Mouse (Mus musculus) heart, embryonic 10.5 days (tissue): ENCODE measurements around the gene Jarid2. TPM values are rescaled to one million over a fixed set of nuclear protein-coding genes. Genes with fewer than 3 reads are reported as not detected.
A peak's percentile ranks its signal among the peaks of the same experiment; 100 is the strongest.

Experiments used
- DNase-seq: peaks from one replicate; pipeline ENCODE4 v3.0.0-alpha.2; 2017; ENCODE audit warnings: low spot score
- H3K27ac ChIP-seq: fragments of 300-500 bp; sonication (generic); 2 replicates; pipeline ENCODE4 v1.5.1; 2016; ENCODE audit warnings: mild to moderate bottlenecking
- H3K27me3 ChIP-seq: fragments of 300-500 bp; sonication (generic); 2 replicates; pipeline ENCODE4 v1.6.1; 2016; ENCODE audit warnings: mild to moderate bottlenecking; ENCODE audit not compliant: poor library complexity, insufficient read depth, severe bottlenecking
- H3K36me3 ChIP-seq: fragments of 300-500 bp; sonication (generic); 2 replicates; pipeline ENCODE4 v1.6.1; 2016; ENCODE audit warnings: mild to moderate bottlenecking, moderate library complexity
- H3K4me1 ChIP-seq: fragments of 300-500 bp; sonication (generic); 2 replicates; pipeline ENCODE4 v1.6.1; 2016; ENCODE audit warnings: mild to moderate bottlenecking
- H3K4me3 ChIP-seq: fragments of 300-500 bp; sonication (generic); 2 replicates; pipeline ENCODE4 v1.5.1; 2016; ENCODE audit warnings: mild to moderate bottlenecking, moderate library complexity
- H3K9me3 ChIP-seq: fragments of 300-500 bp; sonication (generic); 2 replicates; pipeline ENCODE4 v1.6.1; 2016; ENCODE audit warnings: mild to moderate bottlenecking, moderate library complexity
- WGBS: fragments of 180-500 bp; shearing (Covaris S2); methylation state at CpG from one replicate; pipeline ENCODE4 v1.1.7; 2016; 5-methylcytosine and 5-hydroxymethylcytosine counted together
- polyA plus RNA-seq: library from polyadenylated mRNA; unstranded; fragments of >200 nt; fragmentation: Nextera tagmentation; extraction: Ambion mirVana; gene quantifications from 2 replicates; pipeline ENCODE4 v1.2.1, GENCODE M21; 2016

Gene Jarid2
- polyA plus RNA-seq, 1 experiment from 2014 or later: 39.8 TPM

GRCm38 (mm10) chr13:44896211-44896610, 166.9 kb downstream of the Jarid2 start:
- H3K36me3 ChIP-seq: peaks cover 39% of the 10 kb centered on the region
- WGBS: 95% methylated on average over 12 of the region's 12 CpGs

GRCm38 (mm10) chr13:44902299-44902698, 173.0 kb downstream of the Jarid2 start:
- peaks cover 70% of the 10 kb centered on the region for H3K36me3 ChIP-seq
- DNase-seq: no peak
- 94% methylated on average over 6 of the region's 6 CpGs for WGBS
- no peak overlapping the region for H3K27ac ChIP-seq
- no peak overlapping the region for H3K4me3 ChIP-seq
- H3K4me1 ChIP-seq: 0 out of 2 replicates have a peak, but pooled peaks cover 5% of the 10 kb centered on the region
- no peaks in the 10 kb centered on the region for H3K9me3 ChIP-seq
- H3K27me3 ChIP-seq: no peaks in the 10 kb centered on the region

More at GRCm38 (mm10) chr13:44896211-44896610, 166.9 kb downstream of the Jarid2 start:
- Histone ChIP-seq H3K27me3 (no peaks in the 10 kb centered on the region), H3K27ac (no peak overlapping the region), H3K4me1 (peaks cover 5% of the 10 kb centered on the region; the same call in 1 of the 2 replicates), H3K4me3 (no peak overlapping the region), H3K9me3 (no peaks in the 10 kb centered on the region)
- DNase-seq: no peak

GRCm38 (mm10) chr13:44903416-44903815, 174.1 kb downstream of the Jarid2 start:
- DNase-seq: no peak
- Histone ChIP-seq H3K4me3 (no peak overlapping the region), H3K4me1 (0 out of 2 replicates have a peak, but pooled peaks cover 8% of the 10 kb centered on the region), H3K36me3 (peaks cover 70% of the 10 kb centered on the region), H3K9me3 (no peaks in the 10 kb centered on the region), H3K27me3 (no peaks in the 10 kb centered on the region), H3K27ac (no peak overlapping the region)

- DNase-seq: no peak
- Histone ChIP-seq H3K27ac (no peak overlapping the region), H3K27me3 (no peaks in the 10 kb centered on the region), H3K36me3 (peaks cover 69% of the 10 kb centered on the region), H3K4me3 (no peak overlapping the region), H3K9me3 (no peaks in the 10 kb centered on the region), H3K4me1 (peaks cover 12% of the 10 kb centered on the region; the same call in 1 of the 2 replicates)
- 72% methylated on average over 1 of the region's 1 CpGs for WGBS
Observed at GRCm38 (mm10) chr13:44904271-44904670, 175.0 kb downstream of the Jarid2 start.

GRCm38 (mm10) chr13:44906141-44906540, 176.9 kb downstream of the Jarid2 start:
- peaks cover 81% of the 10 kb centered on the region for H3K36me3 ChIP-seq
- no peaks in the 10 kb centered on the region for H3K27me3 ChIP-seq
- no peaks in the 10 kb centered on the region for H3K9me3 ChIP-seq
- DNase-seq: no peak
- H3K4me3 ChIP-seq: no peak overlapping the region
- H3K4me1 ChIP-seq: peaks cover 17% of the 10 kb centered on the region; the same call in 1 of the 2 replicates
- H3K27ac ChIP-seq: no peak overlapping the region
- WGBS: 93% methylated on average over 11 of the region's 11 CpGs

- peak overlapping the region; percentile 36; the same call in 1 of the 2 replicates for H3K27ac ChIP-seq
- H3K4me1 ChIP-seq: peaks cover 17% of the 10 kb centered on the region; the same call in 1 of the 2 replicates
- H3K27me3 ChIP-seq: no peaks in the 10 kb centered on the region
- peak; percentile 80 for DNase-seq
- no peaks in the 10 kb centered on the region for H3K9me3 ChIP-seq
- peaks cover 85% of the 10 kb centered on the region for H3K36me3 ChIP-seq
- H3K4me3 ChIP-seq: no peak overlapping the region
- WGBS: 64% methylated on average over 6 of the region's 6 CpGs
Observed at GRCm38 (mm10) chr13:44907702-44908101, 178.4 kb downstream of the Jarid2 start.

GRCm38 (mm10) chr13:44908790-44909189, 179.5 kb downstream of the Jarid2 start:
- Histone ChIP-seq H3K27ac (no peak overlapping the region), H3K27me3 (no peaks in the 10 kb centered on the region), H3K9me3 (no peaks in the 10 kb centered on the region), H3K4me1 (peaks cover 17% of the 10 kb centered on the region; the same call in 1 of the 2 replicates), H3K4me3 (no peak overlapping the region), H3K36me3 (peaks cover 87% of the 10 kb centered on the region)
- 17% methylated on average over 1 of the region's 1 CpGs for WGBS
- DNase-seq: peak; percentile 68

GRCm38 (mm10) chr13:44912851-44913250, 183.6 kb downstream of the Jarid2 start:
- peaks cover 96% of the 10 kb centered on the region for H3K36me3 ChIP-seq
- no peak overlapping the region for H3K4me3 ChIP-seq
- H3K4me1 ChIP-seq: peaks cover 9% of the 10 kb centered on the region; the same call in 1 of the 2 replicates
- 93% methylated on average over 2 of the region's 2 CpGs for WGBS
- no peak for DNase-seq
- no peaks in the 10 kb centered on the region for H3K27me3 ChIP-seq
- H3K9me3 ChIP-seq: no peaks in the 10 kb centered on the region
- no peak overlapping the region for H3K27ac ChIP-seq

- H3K4me3 ChIP-seq: no peak overlapping the region
- WGBS: 70% methylated on average over 7 of the region's 7 CpGs
- peaks cover 97% of the 10 kb centered on the region for H3K36me3 ChIP-seq
- no peak for DNase-seq
- no peaks in the 10 kb centered on the region for H3K27me3 ChIP-seq
- H3K4me1 ChIP-seq: peaks cover 8% of the 10 kb centered on the region; the same call in 1 of the 2 replicates
- H3K9me3 ChIP-seq: no peaks in the 10 kb centered on the region
- no peak overlapping the region for H3K27ac ChIP-seq
Observed at GRCm38 (mm10) chr13:44913560-44913959, 184.3 kb downstream of the Jarid2 start.

- 78% methylated on average over 5 of the region's 5 CpGs for WGBS
- H3K36me3 ChIP-seq: peaks cover 98% of the 10 kb centered on the region
Observed at GRCm38 (mm10) chr13:44915382-44915781, 186.1 kb downstream of the Jarid2 start.

GRCm38 (mm10) chr13:44915945-44916344, 186.7 kb downstream of the Jarid2 start:
- no peak for DNase-seq
- H3K36me3 ChIP-seq: peaks cover 97% of the 10 kb centered on the region
- 74% methylated on average over 4 of the region's 4 CpGs for WGBS

More at GRCm38 (mm10) chr13:44915382-44915781, 186.1 kb downstream of the Jarid2 start:
- H3K4me3 ChIP-seq: no peak overlapping the region
- peaks cover 5% of the 10 kb centered on the region; the same call in 1 of the 2 replicates for H3K4me1 ChIP-seq
- no peaks in the 10 kb centered on the region for H3K9me3 ChIP-seq
- no peak overlapping the region for H3K27ac ChIP-seq
- H3K27me3 ChIP-seq: no peaks in the 10 kb centered on the region
- no peak for DNase-seq

GRCm38 (mm10) chr13:44917202-44917601, 187.9 kb downstream of the Jarid2 start:
- Histone ChIP-seq H3K4me3 (no peak overlapping the region), H3K36me3 (peaks cover 97% of the 10 kb centered on the region), H3K27ac (no peak overlapping the region), H3K9me3 (no peaks in the 10 kb centered on the region), H3K27me3 (no peaks in the 10 kb centered on the region), H3K4me1 (no peaks in the 10 kb centered on the region)
- no peak for DNase-seq
- 91% methylated on average over 4 of the region's 4 CpGs for WGBS

More at GRCm38 (mm10) chr13:44915945-44916344, 186.7 kb downstream of the Jarid2 start:
- Histone ChIP-seq H3K4me1 (no peaks in the 10 kb centered on the region; the same call in 1 of the 2 replicates), H3K9me3 (no peaks in the 10 kb centered on the region), H3K4me3 (no peak overlapping the region), H3K27me3 (no peaks in the 10 kb centered on the region), H3K27ac (no peak overlapping the region)

- H3K36me3 ChIP-seq: peaks cover 97% of the 10 kb centered on the region
Observed at GRCm38 (mm10) chr13:44918269-44918668, 189.0 kb downstream of the Jarid2 start.

GRCm38 (mm10) chr13:44921095-44921494, 191.8 kb downstream of the Jarid2 start:
- no peak for DNase-seq
- WGBS: 85% methylated on average over 10 of the region's 10 CpGs

More at GRCm38 (mm10) chr13:44918269-44918668, 189.0 kb downstream of the Jarid2 start:
- no peaks in the 10 kb centered on the region for H3K9me3 ChIP-seq
- H3K27ac ChIP-seq: no peak overlapping the region
- H3K4me1 ChIP-seq: no peaks in the 10 kb centered on the region
- 96% methylated on average over 2 of the region's 2 CpGs for WGBS
- no peak for DNase-seq
- no peak overlapping the region for H3K4me3 ChIP-seq
- no peaks in the 10 kb centered on the region for H3K27me3 ChIP-seq

More at GRCm38 (mm10) chr13:44921095-44921494, 191.8 kb downstream of the Jarid2 start:
- H3K36me3 ChIP-seq: peaks cover 90% of the 10 kb centered on the region
- H3K9me3 ChIP-seq: no peaks in the 10 kb centered on the region
- no peak overlapping the region for H3K27ac ChIP-seq
- H3K4me3 ChIP-seq: no peak overlapping the region
- no peaks in the 10 kb centered on the region for H3K4me1 ChIP-seq
- no peaks in the 10 kb centered on the region for H3K27me3 ChIP-seq
